Mouse (Mus musculus) frontal cortex, postnatal 25 days (tissue): Measurements from ENCODE around the gene Slc35f5.

Source experiments
- DNase-seq, 2 experiments: peaks; one replicate each; pipeline ENCODE4 v3.0.0; 2022; ENCODE audit warnings: low spot score in 2 of 2

Gene Slc35f5

GRCm38 (mm10) chr1:125574219-125574618, 13.8 kb downstream of the Slc35f5 start:
- no peak for DNase-seq

- no peak for DNase-seq
These were observed 15.2 kb downstream of the Slc35f5 start for GRCm38 (mm10) chr1:125575458-125576114.

DNA sequence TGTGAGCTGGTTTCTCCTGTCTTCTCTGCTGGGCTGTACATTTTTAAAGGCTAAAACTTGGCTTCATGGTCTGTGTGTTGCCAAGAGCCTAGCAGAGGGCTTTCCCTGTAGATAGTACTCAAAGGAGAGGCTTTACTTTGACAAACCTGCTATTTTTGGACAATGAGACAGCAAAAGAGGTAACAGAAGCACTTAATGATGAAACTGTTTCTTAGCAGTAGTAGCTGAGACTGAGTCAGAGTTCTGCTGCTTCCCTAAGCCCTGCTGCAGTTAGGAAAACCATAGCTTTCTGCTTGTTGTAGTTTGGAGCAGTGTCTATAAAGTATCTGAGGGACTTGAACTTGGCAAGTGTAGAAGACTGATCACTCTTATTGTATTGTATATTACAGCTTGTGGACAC, 16.6 kb downstream of the Slc35f5 start:
- no peak for DNase-seq

DNA sequence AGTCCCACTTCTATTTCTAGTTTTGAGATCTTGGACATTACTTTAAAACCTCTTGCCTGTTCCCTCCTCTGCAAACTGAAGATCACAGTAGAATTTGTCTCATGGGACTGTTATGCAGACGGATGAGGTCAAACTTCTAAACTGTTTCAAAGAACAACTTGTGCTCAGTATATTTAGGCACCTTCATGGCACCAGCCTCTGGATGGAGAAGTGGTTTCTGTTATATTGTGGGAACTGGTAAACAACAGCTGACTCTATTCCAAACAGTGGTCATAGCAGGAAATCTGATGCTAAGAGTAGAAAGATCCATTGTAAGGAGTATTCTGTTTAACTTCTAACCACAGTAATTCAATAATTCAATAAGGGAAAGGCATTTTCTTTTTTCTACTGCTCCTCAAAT, 17.7 kb downstream of the Slc35f5 start:
- no peak for DNase-seq

DNA sequence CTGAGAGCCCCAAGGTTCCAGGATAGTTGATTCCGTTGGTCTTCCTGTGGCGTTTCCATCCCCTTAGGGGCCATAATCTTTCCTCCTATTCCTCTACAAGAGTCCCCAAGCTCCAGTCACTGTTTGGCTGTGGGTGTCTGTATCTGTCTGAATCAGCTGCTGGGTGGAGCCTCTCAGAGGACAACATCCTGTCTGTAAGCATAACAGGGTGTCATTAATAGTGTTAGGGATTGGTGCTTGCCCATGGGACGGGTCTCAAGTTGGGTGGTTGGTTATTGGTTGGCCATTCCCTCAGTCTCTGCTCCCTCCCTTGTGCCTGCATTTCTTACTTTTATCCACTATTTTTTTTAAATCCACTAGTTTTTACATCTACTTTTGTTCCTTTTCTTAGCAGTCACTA, 20.7 kb downstream of the Slc35f5 start:
- DNase-seq, result no peak

DNA sequence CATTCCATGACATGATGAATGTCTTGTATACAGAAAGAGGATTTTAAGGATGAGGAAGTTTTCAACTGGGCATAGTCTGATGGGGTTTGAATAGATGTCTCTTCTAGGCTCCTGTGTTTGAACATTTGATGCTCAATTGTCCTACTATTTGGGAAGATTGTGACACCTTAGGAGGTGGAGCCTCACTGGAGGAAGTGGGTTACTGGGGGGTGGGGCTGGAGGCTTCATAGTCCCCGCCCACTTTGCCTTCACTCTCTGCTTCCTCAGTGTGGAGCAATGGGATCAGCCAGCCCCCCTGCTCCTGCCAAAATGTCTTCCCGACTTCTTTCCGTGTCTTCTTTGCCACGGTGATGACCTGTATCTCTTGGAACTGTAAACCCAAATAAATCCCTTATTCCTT, 43.2 kb downstream of the Slc35f5 start:
- no peak for DNase-seq

DNA sequence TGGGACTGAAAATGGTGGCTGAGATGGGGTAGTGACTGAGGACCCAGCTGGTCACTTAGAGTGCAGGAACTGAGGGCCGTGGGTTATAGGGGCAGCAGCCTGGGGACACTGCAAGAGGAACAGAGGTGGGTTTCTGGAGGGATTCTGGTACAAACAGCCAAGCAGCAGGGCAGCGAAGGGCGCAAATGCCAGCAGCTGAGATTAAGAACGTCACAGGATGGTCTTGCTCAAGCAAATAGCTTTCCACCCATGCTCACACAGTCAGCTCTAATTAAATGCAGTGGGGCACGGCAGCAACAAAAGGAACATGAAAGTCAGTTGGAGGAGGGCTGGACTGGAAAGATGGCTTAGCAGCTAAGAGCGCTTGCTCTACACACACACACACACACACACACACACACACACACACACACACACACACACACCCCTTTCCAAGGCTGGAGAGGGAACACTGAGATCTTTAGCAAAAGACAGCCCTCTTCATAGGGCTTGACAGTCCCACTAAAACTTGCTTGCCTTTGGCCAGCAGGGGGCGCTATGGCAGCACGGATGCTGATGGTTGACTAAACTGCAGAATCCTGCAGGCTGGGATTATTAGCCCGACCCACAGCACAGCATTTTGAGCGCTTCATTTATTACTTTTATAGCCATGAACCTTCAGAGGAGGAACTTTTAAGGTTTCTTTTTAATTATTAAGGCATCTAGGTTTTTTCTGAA, 46.9 kb downstream of the Slc35f5 start:
- DNase-seq, result peak; percentile 83 to 90

GRCm38 (mm10) chr1:125624376-125625076, 64.1 kb downstream of the Slc35f5 start:
- no peak for DNase-seq

DNA sequence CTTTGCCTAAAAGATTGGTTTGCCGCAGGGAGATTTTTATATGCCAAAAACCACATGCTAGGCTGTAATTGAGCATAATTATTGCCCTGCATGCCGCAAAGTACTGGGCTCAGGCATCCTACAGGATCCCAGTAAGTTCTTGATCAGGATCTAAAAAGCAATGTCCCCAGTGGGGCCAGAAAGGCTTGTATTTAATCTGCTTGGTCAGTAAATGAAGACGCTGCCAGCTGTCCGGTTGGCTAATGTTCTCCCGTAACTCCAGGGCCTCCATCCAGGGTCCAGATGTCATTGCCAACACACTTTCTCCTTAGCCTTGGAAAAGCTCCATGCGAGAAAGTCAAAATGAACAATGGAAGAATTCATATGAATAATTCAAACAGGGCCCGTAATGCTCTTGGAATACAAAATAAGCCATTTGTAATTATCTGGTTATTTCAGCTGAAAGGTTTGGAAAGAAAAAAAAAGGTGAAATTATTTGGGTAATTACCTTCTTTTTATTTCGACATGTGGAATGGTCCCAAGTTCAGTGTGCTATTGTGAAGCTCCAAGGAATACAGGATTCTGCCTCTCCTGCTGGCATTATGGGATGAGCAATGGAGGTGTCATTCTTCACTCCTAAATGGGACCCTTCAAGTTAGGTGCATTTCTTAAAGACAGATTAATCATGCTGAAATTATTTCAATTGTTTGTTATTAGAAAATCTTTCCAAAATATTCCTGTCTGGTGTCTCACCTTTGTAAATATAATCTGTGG, 79.3 kb downstream of the Slc35f5 start:
- DNase-seq, result no peak

DNA sequence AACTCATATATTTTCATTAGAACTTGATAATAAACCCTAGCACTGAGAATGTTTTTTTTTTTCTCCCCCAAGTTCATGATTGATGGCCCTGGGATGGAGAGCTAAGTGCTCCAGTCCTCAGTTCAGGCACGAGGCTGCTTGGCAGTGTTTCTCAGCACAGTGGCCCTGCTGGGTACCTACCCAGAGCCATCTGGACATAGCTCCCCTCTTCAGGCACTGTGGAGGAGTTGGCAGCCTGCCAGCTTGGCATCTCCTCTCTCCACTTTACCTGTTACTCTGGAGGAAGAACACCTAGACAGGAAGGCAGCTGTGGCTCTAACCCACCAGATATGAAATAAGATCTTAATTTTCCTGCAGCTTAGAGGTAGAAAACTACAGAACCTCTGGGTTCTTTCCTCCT, 83.2 kb downstream of the Slc35f5 start:
- DNase-seq, result no peak
